Mouse (Mus musculus): ENCODE results near the gene Cpa5.

- TF ChIP-seq POLR2A (IDR thresholded peaks at IDR 0.05; ENCODE audit: low read depth, low read length), result no peak
- TF ChIP-seq CTCF (IDR thresholded peaks at IDR 0.05; ENCODE audit: extremely low read depth, insufficient read depth, insufficient read length, insufficient replicate concordance), result no peak
Observed at GRCm38 (mm10) chr6:30649651-30650296, 39.0 kb downstream of the Cpa5 start.
